Mouse (Mus musculus) kidney, adult 2 months (tissue): ENCODE data around the gene Tubb2b. TPM values are rescaled to one million over a fixed set of nuclear protein-coding genes. Genes with fewer than 3 reads are reported as not detected.
A peak's percentile ranks its signal among the peaks of the same experiment; 100 is the strongest.

Source experiments
- DNase-seq: peaks from one replicate; pipeline ENCODE4 v3.0.0; 2021
- H3K27ac ChIP-seq: fragments of 200-500 bp; 2 replicates; pipeline ENCODE4 v1.5.1; 2012; ENCODE audit warnings: low read depth, low read length, control low read depth, inconsistent platforms; ENCODE audit not compliant: insufficient read depth
- H3K27me3 ChIP-seq: fragments of 200-500 bp; replicated peaks from 2 replicates; pipeline ENCODE4 v1.6.1; 2012; ENCODE audit warnings: mild to moderate bottlenecking, moderate library complexity, low read length, inconsistent platforms; ENCODE audit not compliant: control insufficient read depth, insufficient read depth
- H3K36me3 ChIP-seq: fragments of 200-500 bp; 2 replicates; pipeline ENCODE4 v1.6.1; 2012; ENCODE audit warnings: mild to moderate bottlenecking, moderate library complexity, low read length, inconsistent platforms; ENCODE audit not compliant: control insufficient read depth, insufficient read depth
- H3K4me1 ChIP-seq: fragments of 200-500 bp; 2 replicates; pipeline ENCODE4 v1.6.1; 2011; ENCODE audit warnings: low read length; ENCODE audit not compliant: control insufficient read depth, insufficient read depth
- H3K4me3 ChIP-seq: fragments of 200-500 bp; 2 replicates; pipeline ENCODE4 v1.5.1; 2011; ENCODE audit warnings: mild to moderate bottlenecking, low read depth, low read length, control low read depth; ENCODE audit not compliant: insufficient read depth
- CTCF ChIP-seq: fragments of 200-500 bp; conservative IDR thresholded peaks from 2 replicates; pipeline ENCODE4 v1.5.1; 2011; ENCODE audit warnings: low read depth, mild to moderate bottlenecking, control low read depth, low read length, moderate library complexity, mixed read lengths; ENCODE audit not compliant: insufficient read depth, insufficient read length
- POLR2A ChIP-seq: fragments of 200-500 bp; IDR thresholded peaks from one replicate; pipeline ENCODE4 v1.6.1; 2011; ENCODE audit warnings: low read depth, low read length, control low read depth
- WGBS: fragments of 180-500 bp; shearing (Covaris S2); methylation state at CpG from one replicate; pipeline ENCODE4 v1.1.7; 2018; 5-methylcytosine and 5-hydroxymethylcytosine counted together
- polyA plus RNA-seq: library from polyadenylated mRNA; depleted of rRNA; stranded (reverse); fragments of >200 nt; gene quantifications from 2 replicates; pipeline ENCODE4 v1.2.3, GENCODE M21; 2012; rRNA removed

The Tubb2b gene
- polyA plus RNA-seq = 27.6 and 30.5 TPM in 2 replicates

- TF ChIP-seq CTCF (no peak), POLR2A (no peak)
- Histone ChIP-seq H3K27ac (peak within 1 kb of the TSS; percentile 57), H3K4me1 (peaks cover 7% of the 10 kb centered on the region; the same call in 1 of the 2 replicates), H3K4me3 (peak within 1 kb of the TSS; percentile 66), H3K36me3 (no peaks in the 10 kb centered on the region), H3K27me3 (no peaks in the 10 kb centered on the region)
- DNase-seq = peak; percentile 54
- WGBS = 2% methylated on average over 26 of the region's 26 CpGs
Observed at GRCm38 (mm10) chr13:34130226-34130731, at the start of gene Tubb2b. TSS of gene Tubb2b (minus strand) at chr13:34130466.

DNA sequence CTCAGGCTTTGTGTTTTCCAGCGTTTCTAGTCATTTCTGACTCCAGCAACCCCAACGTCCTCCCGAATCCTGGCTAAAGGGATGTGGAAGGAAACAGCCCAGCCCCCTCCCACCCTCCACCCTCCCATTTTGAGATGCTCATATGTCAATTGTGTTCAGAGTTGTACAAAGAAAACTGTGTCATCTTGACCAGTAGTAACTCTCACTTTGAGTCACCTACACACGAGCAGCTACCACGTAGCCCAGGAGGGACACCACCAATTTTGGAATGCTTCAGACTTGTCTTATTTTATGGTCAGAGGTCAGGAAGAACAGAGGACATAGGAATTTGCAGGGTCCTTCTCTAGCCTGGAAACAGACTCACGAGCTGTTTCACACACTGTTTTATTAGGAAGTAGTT, 43.8 kb upstream of the Tubb2b start:
- TF ChIP-seq CTCF (no peak), POLR2A (no peak)
- no peaks in the 10 kb centered on the region for H3K4me1 ChIP-seq
- H3K27ac ChIP-seq = no peak overlapping the region
- H3K36me3 ChIP-seq = no peaks in the 10 kb centered on the region
- WGBS = 91% methylated on average over 6 of the region's 6 CpGs
- no peaks in the 10 kb centered on the region for H3K27me3 ChIP-seq
- DNase-seq = no peak
- no peak overlapping the region for H3K4me3 ChIP-seq

DNA sequence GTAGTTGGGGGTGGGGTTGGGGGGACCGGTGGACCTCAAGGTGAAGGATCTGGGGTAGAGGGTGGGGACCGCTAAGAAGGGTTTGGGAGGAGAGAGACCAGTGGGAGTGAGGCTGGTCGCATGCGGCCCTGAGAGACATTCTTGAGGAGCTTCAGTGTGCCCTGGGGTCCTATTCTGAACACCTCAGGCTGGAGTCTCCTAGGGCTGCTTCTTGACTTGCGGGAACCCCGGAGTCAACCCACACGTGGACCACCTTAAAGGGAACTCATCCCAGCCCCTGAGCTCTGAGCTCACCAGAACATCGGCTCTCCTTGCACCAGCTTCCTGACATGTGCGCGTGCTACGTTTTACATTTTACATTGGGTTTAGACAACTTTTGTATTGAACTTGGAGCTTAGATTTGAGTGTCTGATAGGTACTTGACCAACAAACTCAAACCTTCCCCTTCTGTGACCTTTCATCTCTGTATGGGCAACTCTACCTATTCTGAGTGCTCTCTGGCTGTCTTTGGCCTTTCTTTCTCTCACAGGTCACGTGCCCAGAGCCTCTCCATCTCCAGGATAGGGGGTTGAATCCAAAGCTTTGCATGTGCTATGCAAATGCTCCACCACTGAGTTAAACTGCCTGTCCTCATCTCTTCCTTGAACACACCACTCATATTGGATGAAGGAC, 33.2 kb upstream of the Tubb2b start:
- Histone ChIP-seq H3K4me1 (peaks cover 4% of the 10 kb centered on the region; the same call in 1 of the 2 replicates), H3K4me3 (peak overlapping the region; percentile 93), H3K36me3 (no peaks in the 10 kb centered on the region), H3K27me3 (no peaks in the 10 kb centered on the region), H3K27ac (no peak overlapping the region)
- 26% methylated on average over 12 of the region's 12 CpGs for WGBS
- TF ChIP-seq POLR2A (no peak), CTCF (no peak)
- DNase-seq = no peak

- no peaks in the 10 kb centered on the region for H3K36me3 ChIP-seq
- peak within 1 kb of the TSS; percentile 91 for H3K27ac ChIP-seq
- DNase-seq = peak; percentile 96
- 1% methylated on average over 44 of the region's 44 CpGs for WGBS
- H3K4me3 ChIP-seq = peak within 1 kb of the TSS; percentile 93
- TF ChIP-seq CTCF = no peak
- no peak for TF ChIP-seq POLR2A
- H3K27me3 ChIP-seq = no peaks in the 10 kb centered on the region
- H3K4me1 ChIP-seq = peaks cover 4% of the 10 kb centered on the region; the same call in 1 of the 2 replicates
Observed at GRCm38 (mm10) chr13:34162491-34163303, 32.4 kb upstream of the Tubb2b start, which contains the start of gene Psmg4. TSS of gene Psmg4 (plus strand) at chr13:34162964.

DNA sequence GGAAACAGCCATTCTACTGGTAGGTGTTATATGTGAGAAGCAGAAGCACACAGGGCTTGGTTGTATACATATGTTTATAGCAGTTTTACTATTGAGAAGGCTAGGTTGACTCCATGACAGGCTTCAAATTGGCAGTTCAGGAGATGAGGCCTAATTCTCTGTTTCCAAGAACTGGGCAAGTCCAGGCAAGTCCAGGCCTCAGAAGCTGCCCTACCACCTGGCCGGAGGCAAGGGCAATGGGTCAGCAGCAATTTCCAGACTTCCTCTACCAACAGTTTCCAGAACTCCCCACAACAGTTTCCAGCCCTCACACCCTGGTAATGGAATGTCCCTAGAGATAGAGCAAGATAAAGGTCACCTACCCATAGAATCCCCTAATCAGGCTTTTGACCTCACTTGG, 29.7 kb upstream of the Tubb2b start:
- no peak for TF ChIP-seq CTCF
- TF ChIP-seq POLR2A = no peak
- DNase-seq = no peak
- no peak overlapping the region for H3K4me3 ChIP-seq
- no peak overlapping the region for H3K27ac ChIP-seq
- WGBS = 67% methylated on average over 1 of the region's 1 CpGs
- H3K36me3 ChIP-seq = no peaks in the 10 kb centered on the region
- peaks cover 4% of the 10 kb centered on the region; the same call in 1 of the 2 replicates for H3K4me1 ChIP-seq
- H3K27me3 ChIP-seq = no peaks in the 10 kb centered on the region

DNA sequence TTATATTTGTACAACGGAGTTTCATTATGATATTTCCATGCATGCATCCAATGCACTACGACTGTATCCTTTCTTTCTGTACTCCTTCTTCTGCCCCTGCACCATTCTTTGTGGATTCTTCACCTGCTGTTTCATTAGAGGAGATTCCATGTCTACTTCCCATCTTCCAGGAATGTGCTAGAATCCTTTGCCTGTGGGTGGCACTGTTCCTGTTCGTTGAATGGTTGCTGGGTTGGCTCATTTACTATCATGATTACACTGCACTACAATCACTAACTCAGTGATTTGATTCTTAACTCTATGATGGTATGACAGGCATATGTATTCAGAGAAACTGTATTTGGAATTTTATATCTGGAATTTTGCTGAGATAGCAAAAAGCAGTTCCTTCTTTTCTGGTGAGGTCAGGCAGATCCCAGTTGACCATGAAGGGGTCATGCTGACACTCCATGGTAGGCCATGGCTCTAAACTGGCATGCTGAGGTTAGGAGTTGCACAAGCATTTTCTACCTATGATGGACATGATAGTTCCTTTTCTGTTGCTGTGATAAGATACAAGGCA, 27.4 kb upstream of the Tubb2b start:
- TF ChIP-seq POLR2A (no peak), CTCF (no peak)
- H3K27ac ChIP-seq = no peak overlapping the region
- 86% methylated on average over 3 of the region's 3 CpGs for WGBS
- no peak for DNase-seq
- no peaks in the 10 kb centered on the region for H3K27me3 ChIP-seq
- no peaks in the 10 kb centered on the region for H3K36me3 ChIP-seq
- peaks cover 12% of the 10 kb centered on the region for H3K4me1 ChIP-seq
- no peak overlapping the region for H3K4me3 ChIP-seq
